Mouse (Mus musculus) embryonic facial prominence, embryonic 13.5 days (tissue): ENCODE measurements at regions not wholly inside any gene's neighbourhood (a gene's known extent, or its start where the extent isn't known, plus 50 kb on each side); places are given as distances from the start of the nearest gene placed in this dataset.
A peak's percentile ranks its signal among the peaks of the same experiment; 100 is the strongest.

Experiments
- ATAC-seq: fragments of 200-750 bp; cut with Nextera tagmentation; 2 replicates; pipeline ENCODE4 v1.8.0; 2017; ENCODE audit warnings: low read depth; ENCODE audit not compliant: insufficient number of reproducible peaks, insufficient read depth, low FRiP score, low TSS enrichment
- H3K27ac ChIP-seq: fragments of 300-500 bp; sonication (generic); 2 replicates; pipeline ENCODE4 v1.5.1; 2015; ENCODE audit warnings: moderate library complexity, mild to moderate bottlenecking, inconsistent platforms
- H3K27me3 ChIP-seq: fragments of 300-500 bp; sonication (generic); 2 replicates; pipeline ENCODE4 v1.6.1; 2015; ENCODE audit warnings: mild to moderate bottlenecking, inconsistent platforms
- H3K36me3 ChIP-seq: fragments of 300-500 bp; sonication (generic); 2 replicates; pipeline ENCODE4 v1.6.1; 2015; ENCODE audit warnings: mild to moderate bottlenecking, inconsistent platforms
- H3K4me1 ChIP-seq: fragments of 300-500 bp; sonication (generic); 2 replicates; pipeline ENCODE4 v1.6.1; 2015; ENCODE audit warnings: inconsistent platforms
- H3K4me2 ChIP-seq: fragments of 300-500 bp; sonication (generic); 2 replicates; pipeline ENCODE4 v1.6.1; 2015; ENCODE audit warnings: moderate library complexity, mild to moderate bottlenecking, inconsistent platforms
- H3K4me3 ChIP-seq: fragments of 300-500 bp; sonication (generic); 2 replicates; pipeline ENCODE4 v1.5.1; 2015; ENCODE audit warnings: mild to moderate bottlenecking, inconsistent platforms
- H3K9ac ChIP-seq: fragments of 300-500 bp; sonication (generic); 2 replicates; pipeline ENCODE4 v1.6.1; 2015; ENCODE audit warnings: mild to moderate bottlenecking, inconsistent platforms
- H3K9me3 ChIP-seq: fragments of 300-500 bp; sonication (generic); 2 replicates; pipeline ENCODE4 v1.6.1; 2016; ENCODE audit warnings: inconsistent platforms
- WGBS: fragments of 180-500 bp; shearing (Covaris S2); methylation state at CpG from one replicate; pipeline ENCODE4 v1.1.7; 2015; ENCODE audit warnings: mixed read lengths; 5-methylcytosine and 5-hydroxymethylcytosine counted together

DNA sequence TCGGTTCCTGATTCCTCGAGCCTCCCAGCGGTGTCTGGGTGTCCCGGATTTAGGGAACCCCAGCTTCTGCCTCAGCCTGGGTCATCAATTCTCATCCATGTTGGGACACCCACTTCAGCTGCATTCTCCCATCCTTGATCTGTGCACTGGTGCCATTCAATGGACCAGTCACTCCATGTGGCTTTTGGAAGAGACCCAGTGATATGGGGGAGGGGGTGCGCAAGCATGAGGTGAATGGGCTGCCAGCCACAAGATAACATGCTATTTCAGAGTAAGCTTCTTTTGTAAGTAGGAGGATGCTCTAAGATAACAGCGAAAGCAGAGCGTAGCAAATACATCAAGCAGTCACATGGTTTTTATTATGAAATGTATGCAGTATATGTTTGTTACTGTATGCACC is 963.1 kb downstream of the 4930447A16Rik start:
- H3K4me2 ChIP-seq = no peak overlapping the region
- no peaks in the 10 kb centered on the region for H3K27me3 ChIP-seq
- no peaks in the 10 kb centered on the region for H3K9me3 ChIP-seq
- H3K36me3 ChIP-seq = no peaks in the 10 kb centered on the region
- ATAC-seq = no peak
- H3K27ac ChIP-seq = no peak overlapping the region
- peaks cover 18% of the 10 kb centered on the region for H3K4me1 ChIP-seq
- 87% methylated on average over 7 of the region's 7 CpGs for WGBS
- no peak overlapping the region for H3K4me3 ChIP-seq
- no peak overlapping the region for H3K9ac ChIP-seq

DNA sequence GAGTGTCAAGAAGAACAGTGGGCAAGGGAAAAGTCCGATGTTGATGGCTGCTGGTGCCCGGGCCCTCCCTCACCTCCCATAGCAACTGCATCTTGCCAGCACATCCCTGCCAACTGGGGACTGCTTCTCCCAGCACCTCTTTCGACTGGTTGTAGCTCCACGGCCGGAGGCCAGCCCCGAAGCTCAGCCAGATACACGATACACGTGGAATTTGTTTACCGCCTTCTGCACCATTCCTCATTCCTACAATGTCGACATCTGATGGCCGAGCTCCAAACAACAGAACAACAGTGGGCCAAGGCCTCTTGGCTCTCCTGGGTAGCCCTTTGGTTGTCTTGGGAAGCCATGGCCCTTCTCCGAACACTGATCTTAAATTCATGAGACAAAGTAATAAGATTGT is 965.1 kb downstream of the 4930447A16Rik start:
- no peaks in the 10 kb centered on the region for H3K27me3 ChIP-seq
- H3K4me3 ChIP-seq = no peak overlapping the region
- 88% methylated on average over 12 of the region's 12 CpGs for WGBS
- H3K9ac ChIP-seq = no peak overlapping the region
- no peaks in the 10 kb centered on the region for H3K9me3 ChIP-seq
- peaks cover 6% of the 10 kb centered on the region; the same call in 1 of the 2 replicates for H3K4me1 ChIP-seq
- no peak for ATAC-seq
- no peak overlapping the region for H3K4me2 ChIP-seq
- H3K27ac ChIP-seq = no peak overlapping the region
- no peaks in the 10 kb centered on the region for H3K36me3 ChIP-seq

- no peaks in the 10 kb centered on the region for H3K36me3 ChIP-seq
- WGBS = 59% methylated on average over 6 of the region's 6 CpGs
- no peak overlapping the region for H3K4me3 ChIP-seq
- no peaks in the 10 kb centered on the region for H3K27me3 ChIP-seq
- no peaks in the 10 kb centered on the region for H3K9me3 ChIP-seq
- no peak overlapping the region for H3K4me2 ChIP-seq
- H3K9ac ChIP-seq = no peak overlapping the region
- H3K4me1 ChIP-seq = peaks cover 6% of the 10 kb centered on the region; the same call in 1 of the 2 replicates
- ATAC-seq = peak; percentile 69
- H3K27ac ChIP-seq = no peak overlapping the region
These were observed 966.1 kb downstream of the 4930447A16Rik start for GRCm38 (mm10) chr15:38391420-38391819.

DNA sequence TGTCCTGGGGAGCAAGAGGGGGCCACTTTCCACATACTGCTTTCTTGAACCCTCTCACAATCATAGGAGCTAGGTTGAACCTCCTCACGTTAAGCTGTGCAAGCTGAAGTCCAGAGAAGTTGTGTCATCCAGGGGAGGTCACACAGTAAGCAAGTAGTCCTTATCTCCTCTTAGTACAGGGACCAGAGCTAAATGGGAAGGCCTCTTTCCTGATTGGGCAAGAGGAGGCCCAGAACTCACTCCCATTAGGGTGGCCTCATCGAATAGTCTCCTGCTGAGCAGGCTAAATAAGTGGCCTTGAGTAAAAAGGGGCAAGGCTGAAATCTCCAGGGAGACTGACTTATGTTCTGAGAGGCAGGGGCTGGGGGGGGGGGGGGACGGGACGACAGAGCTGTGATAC is 966.5 kb downstream of the 4930447A16Rik start:
- no peak for ATAC-seq
- no peak overlapping the region for H3K4me3 ChIP-seq
- no peak overlapping the region for H3K27ac ChIP-seq
- no peak overlapping the region for H3K4me2 ChIP-seq
- H3K9me3 ChIP-seq = no peaks in the 10 kb centered on the region
- no peaks in the 10 kb centered on the region for H3K27me3 ChIP-seq
- no peaks in the 10 kb centered on the region for H3K36me3 ChIP-seq
- 46% methylated on average over 4 of the region's 4 CpGs for WGBS
- H3K4me1 ChIP-seq = peaks cover 6% of the 10 kb centered on the region; the same call in 1 of the 2 replicates
- no peak overlapping the region for H3K9ac ChIP-seq

- Histone ChIP-seq H3K4me3 (no peak overlapping the region), H3K9ac (no peak overlapping the region), H3K4me2 (no peak overlapping the region), H3K4me1 (peaks cover 6% of the 10 kb centered on the region; the same call in 1 of the 2 replicates), H3K36me3 (no peaks in the 10 kb centered on the region), H3K27ac (no peak overlapping the region), H3K9me3 (no peaks in the 10 kb centered on the region), H3K27me3 (no peaks in the 10 kb centered on the region)
- WGBS = 74% methylated on average over 5 of the region's 5 CpGs
- no peak for ATAC-seq
These were observed 967.2 kb downstream of the 4930447A16Rik start for GRCm38 (mm10) chr15:38392441-38393149.

DNA sequence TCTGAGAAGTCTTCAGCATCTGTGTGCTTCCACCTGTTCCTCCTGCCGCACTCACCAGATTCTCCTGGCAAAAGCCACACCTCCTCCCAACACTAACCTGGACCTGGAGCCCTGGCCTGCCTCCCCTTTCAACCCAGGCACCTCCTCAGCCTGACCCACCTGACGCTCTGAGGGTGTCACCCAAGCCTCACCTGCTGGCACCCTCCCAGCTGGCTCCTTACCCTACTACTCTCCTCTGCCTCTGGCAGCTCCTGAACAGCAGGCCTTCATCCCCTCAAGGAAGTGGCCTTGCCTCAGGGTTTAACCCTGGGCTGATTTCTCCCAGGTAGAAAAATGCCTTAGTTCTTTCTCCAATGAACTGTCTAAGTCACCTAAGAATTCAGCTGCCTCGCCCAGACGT is 973.5 kb downstream of the 4930447A16Rik start:
- Histone ChIP-seq H3K4me1 (no peaks in the 10 kb centered on the region), H3K27ac (no peak overlapping the region), H3K9me3 (no peaks in the 10 kb centered on the region), H3K4me3 (no peak overlapping the region), H3K9ac (no peak overlapping the region), H3K36me3 (no peaks in the 10 kb centered on the region), H3K4me2 (no peak overlapping the region), H3K27me3 (no peaks in the 10 kb centered on the region)
- no peak for ATAC-seq
- 78% methylated on average over 4 of the region's 4 CpGs for WGBS

- Histone ChIP-seq H3K27me3 (no peaks in the 10 kb centered on the region), H3K4me1 (peaks cover 15% of the 10 kb centered on the region), H3K4me2 (no peak overlapping the region), H3K4me3 (no peak overlapping the region), H3K36me3 (no peaks in the 10 kb centered on the region), H3K9me3 (no peaks in the 10 kb centered on the region), H3K27ac (no peak overlapping the region), H3K9ac (no peak overlapping the region)
- ATAC-seq = no peak
- 84% methylated on average over 1 of the region's 1 CpGs for WGBS
These were observed 977.4 kb downstream of the 4930447A16Rik start for GRCm38 (mm10) chr15:38402762-38403161.

GRCm38 (mm10) chr15:38403760-38404375 is 978.5 kb downstream of the 4930447A16Rik start:
- Histone ChIP-seq H3K4me1 (peaks cover 15% of the 10 kb centered on the region), H3K36me3 (no peaks in the 10 kb centered on the region), H3K27me3 (no peaks in the 10 kb centered on the region), H3K9ac (no peak overlapping the region), H3K4me3 (no peak overlapping the region), H3K9me3 (no peaks in the 10 kb centered on the region), H3K4me2 (no peak overlapping the region), H3K27ac (no peak overlapping the region)
- no peak for ATAC-seq
- 58% methylated on average over 6 of the region's 6 CpGs for WGBS

GRCm38 (mm10) chr15:38406114-38406960 is 981.0 kb downstream of the 4930447A16Rik start:
- ATAC-seq = no peak
- Histone ChIP-seq H3K9ac (peak overlapping the region; percentile 40; the same call in 1 of the 2 replicates), H3K4me1 (peaks cover 15% of the 10 kb centered on the region), H3K4me3 (no peak overlapping the region), H3K27me3 (no peaks in the 10 kb centered on the region), H3K9me3 (no peaks in the 10 kb centered on the region), H3K36me3 (no peaks in the 10 kb centered on the region), H3K27ac (no peak overlapping the region), H3K4me2 (no peak overlapping the region)
- 52% methylated on average over 13 of the region's 13 CpGs for WGBS

DNA sequence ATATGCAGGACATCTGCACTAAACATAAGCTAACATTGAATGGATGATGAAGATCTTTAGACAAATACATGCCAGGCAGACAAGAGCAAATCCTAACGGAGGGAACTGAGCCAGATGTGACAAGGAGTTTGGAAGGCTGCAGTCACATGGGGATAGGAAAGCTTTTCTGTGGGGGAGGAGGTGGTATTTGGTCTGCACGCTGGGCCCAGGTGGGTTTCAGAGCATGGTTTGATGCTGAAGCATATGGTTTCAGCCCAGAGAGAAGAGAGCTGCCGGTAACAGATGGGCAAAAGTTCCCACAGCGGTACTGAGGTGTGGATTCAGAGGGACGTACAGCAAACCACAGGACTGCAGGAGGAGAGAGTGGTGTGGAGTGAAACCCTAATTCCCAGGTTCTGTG is 982.1 kb downstream of the 4930447A16Rik start:
- Histone ChIP-seq H3K4me1 (peaks cover 15% of the 10 kb centered on the region), H3K36me3 (no peaks in the 10 kb centered on the region), H3K27ac (no peak overlapping the region), H3K9ac (no peak overlapping the region), H3K9me3 (no peaks in the 10 kb centered on the region), H3K4me3 (no peak overlapping the region), H3K4me2 (no peak overlapping the region), H3K27me3 (no peaks in the 10 kb centered on the region)
- ATAC-seq = no peak
- WGBS = 50% methylated on average over 5 of the region's 5 CpGs

GRCm38 (mm10) chr15:38409168-38409567 is 983.8 kb downstream of the 4930447A16Rik start:
- H3K27me3 ChIP-seq = no peaks in the 10 kb centered on the region
- H3K27ac ChIP-seq = no peak overlapping the region
- H3K4me1 ChIP-seq = peaks cover 18% of the 10 kb centered on the region
- 66% methylated on average over 4 of the region's 4 CpGs for WGBS
- H3K9ac ChIP-seq = no peak overlapping the region
- ATAC-seq = no peak
- no peak overlapping the region for H3K4me2 ChIP-seq
- H3K36me3 ChIP-seq = no peaks in the 10 kb centered on the region
- no peak overlapping the region for H3K4me3 ChIP-seq
- H3K9me3 ChIP-seq = no peaks in the 10 kb centered on the region
